Mouse (Mus musculus) heart, postnatal 14 days (tissue): ENCODE results near the gene Abl2. TPM values are rescaled to one million over a fixed set of nuclear protein-coding genes. Genes with fewer than 3 reads are reported as not detected.
A peak's percentile ranks its signal among the peaks of the same experiment; 100 is the strongest.

ENCODE experiments used
- DNase-seq, 2 experiments: peaks; one replicate each; pipeline ENCODE4 v3.0.0; 2021 to 2022
- intact Hi-C: fragments of 180-260 bp; cut with DNase I; formaldehyde crosslinking; loops from one replicate; pipeline ENCODE4 v1.15.1; 2025
- total RNA-seq, 2 experiments: library from RNA; stranded (reverse); gene quantifications; 2 replicates each; pipeline ENCODE4 v1.2.3; 2021

Gene Abl2
- total RNA-seq, 2 experiments from 2014 or later: 20.1 to 23.5 TPM

- DNase-seq: no peak
- intact Hi-C loops: no loop called here
Measured at GRCm38 (mm10) chr1:156572952-156573351, 14.4 kb downstream of the Abl2 start.

- no peak for DNase-seq
Measured at GRCm38 (mm10) chr1:156581149-156581548, 22.6 kb downstream of the Abl2 start.

GRCm38 (mm10) chr1:156584175-156584574, 25.6 kb downstream of the Abl2 start:
- DNase-seq: no peak
- intact Hi-C loops: loop anchor here (5.0 kb wide), 1 partner anchor 48 kb away; no protein-coding TSS in a partner anchor

More at GRCm38 (mm10) chr1:156581149-156581548, 22.6 kb downstream of the Abl2 start:
- intact Hi-C loops: loop anchor here (5.0 kb wide), 1 partner anchor 51 kb away; no protein-coding TSS in a partner anchor

- DNase-seq: no peak
- intact Hi-C loops: no loop called here
Measured at GRCm38 (mm10) chr1:156585512-156585911, 26.9 kb downstream of the Abl2 start.

GRCm38 (mm10) chr1:156589811-156590305, 31.3 kb downstream of the Abl2 start:
- intact Hi-C loops: no loop called here
- peak; percentile 7 to 15 for DNase-seq

GRCm38 (mm10) chr1:156590357-156590756, 31.8 kb downstream of the Abl2 start:
- intact Hi-C loops: no loop called here
- no peak for DNase-seq

GRCm38 (mm10) chr1:156593267-156593666, 34.7 kb downstream of the Abl2 start:
- DNase-seq: no peak
- intact Hi-C loops: no loop called here

GRCm38 (mm10) chr1:156597089-156597488, 38.5 kb downstream of the Abl2 start:
- intact Hi-C loops: no loop called here
- no peak for DNase-seq

- intact Hi-C loops: no loop called here
- no peak for DNase-seq
Measured at GRCm38 (mm10) chr1:156602545-156602944, 44.0 kb downstream of the Abl2 start.

- intact Hi-C loops: no loop called here
- no peak for DNase-seq
Measured at GRCm38 (mm10) chr1:156605094-156605866, 46.7 kb downstream of the Abl2 start.

- intact Hi-C loops: no loop called here
- no peak for DNase-seq
Measured at GRCm38 (mm10) chr1:156605940-156606339, 47.4 kb downstream of the Abl2 start.

GRCm38 (mm10) chr1:156608496-156608895, 49.9 kb downstream of the Abl2 start:
- DNase-seq: no peak
- intact Hi-C loops: no loop called here

GRCm38 (mm10) chr1:156610257-156610656, 51.7 kb downstream of the Abl2 start:
- no peak for DNase-seq
- intact Hi-C loops: no loop called here

GRCm38 (mm10) chr1:156613855-156614530, 55.4 kb downstream of the Abl2 start:
- DNase-seq: peak in 1 of 2 experiments; percentile 23
- intact Hi-C loops: no loop called here

- intact Hi-C loops: loop anchor here (5.0 kb wide), 1 partner anchor 57 kb away; the partner anchor contains the start of gene Abl2
Measured at GRCm38 (mm10) chr1:156614710-156615109, 56.1 kb downstream of the Abl2 start.

GRCm38 (mm10) chr1:156615381-156616133, 57.0 kb downstream of the Abl2 start:
- intact Hi-C loops: loop anchor here (5.0 kb wide), 1 partner anchor 58 kb away; the partner anchor contains the start of gene Abl2
- DNase-seq: peak; percentile 70 to 79

More at GRCm38 (mm10) chr1:156614710-156615109, 56.1 kb downstream of the Abl2 start:
- no peak for DNase-seq

GRCm38 (mm10) chr1:156616989-156617598, 58.5 kb downstream of the Abl2 start:
- DNase-seq: no peak
- intact Hi-C loops: loop anchor here (5.0 kb wide), 1 partner anchor 60 kb away; the partner anchor contains the start of gene Abl2

- intact Hi-C loops: loop anchor here (5.0 kb wide), 1 partner anchor 61 kb away; the partner anchor contains the start of gene Abl2
Measured at GRCm38 (mm10) chr1:156617811-156618210, 59.2 kb downstream of the Abl2 start.

GRCm38 (mm10) chr1:156620292-156620909, 61.8 kb downstream of the Abl2 start:
- no peak for DNase-seq
- intact Hi-C loops: no loop called here

More at GRCm38 (mm10) chr1:156617811-156618210, 59.2 kb downstream of the Abl2 start:
- no peak for DNase-seq
